Mouse (Mus musculus) kidney, adult 9 months (tissue): ENCODE data around the gene Mical2.

Source experiments
- DNase-seq: peaks from one replicate; pipeline ENCODE4 v3.0.0; 2022

Mical2 gene

DNA sequence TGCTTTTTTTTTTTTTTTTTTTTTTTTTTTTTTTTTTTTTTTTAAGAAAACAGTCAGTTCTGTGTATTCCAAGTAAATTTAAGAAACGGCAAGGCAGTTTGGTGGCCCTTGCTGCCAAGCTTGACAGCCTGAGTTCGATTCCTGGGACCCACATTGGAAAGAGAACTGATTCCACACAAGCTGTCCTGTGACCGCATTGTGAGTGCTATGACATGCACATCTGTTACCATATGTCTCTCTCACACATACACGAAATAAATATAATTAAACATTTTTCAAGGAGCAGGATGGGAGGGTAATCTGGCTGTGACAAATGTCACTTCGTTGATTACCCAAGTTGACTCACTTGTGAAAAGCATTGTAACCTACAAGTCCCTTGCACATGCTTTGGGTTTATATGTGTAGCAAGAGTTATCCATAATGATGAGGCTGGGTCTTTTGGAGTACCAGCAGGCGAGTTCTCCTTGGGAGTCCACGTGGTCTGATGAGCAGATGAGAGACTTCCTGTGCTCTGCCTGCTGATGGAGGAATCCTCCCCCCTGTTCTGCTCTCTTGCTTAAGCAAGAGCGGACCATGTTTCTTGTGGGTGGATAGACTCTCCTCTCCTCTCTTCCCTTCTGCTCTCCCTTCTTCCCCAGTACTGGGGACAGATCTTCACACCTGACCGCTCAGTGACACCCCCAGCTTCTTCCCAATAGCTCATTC, 58.1 kb downstream of the Mical2 start:
- DNase-seq, result no peak

DNA sequence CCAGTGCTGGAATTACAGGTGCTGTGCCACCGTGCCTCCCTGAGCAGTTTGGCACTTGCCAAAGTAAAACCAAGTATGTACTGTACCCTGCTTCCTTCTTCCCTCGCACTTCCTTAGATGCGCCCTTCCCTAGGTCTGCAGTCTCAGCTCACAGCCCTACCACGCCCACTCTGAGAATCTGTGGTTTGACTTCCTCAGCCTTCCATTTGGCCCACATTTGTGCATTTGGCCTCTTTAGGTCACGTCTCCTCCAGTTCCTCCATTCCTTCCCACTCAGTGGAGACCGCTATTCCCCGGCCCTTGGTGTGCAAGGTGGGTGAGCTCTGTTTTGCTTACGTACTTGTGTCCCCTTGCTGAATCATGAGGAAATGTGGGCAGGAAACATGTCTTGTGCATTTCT, 59.9 kb downstream of the Mical2 start:
- DNase-seq, result no peak

DNA sequence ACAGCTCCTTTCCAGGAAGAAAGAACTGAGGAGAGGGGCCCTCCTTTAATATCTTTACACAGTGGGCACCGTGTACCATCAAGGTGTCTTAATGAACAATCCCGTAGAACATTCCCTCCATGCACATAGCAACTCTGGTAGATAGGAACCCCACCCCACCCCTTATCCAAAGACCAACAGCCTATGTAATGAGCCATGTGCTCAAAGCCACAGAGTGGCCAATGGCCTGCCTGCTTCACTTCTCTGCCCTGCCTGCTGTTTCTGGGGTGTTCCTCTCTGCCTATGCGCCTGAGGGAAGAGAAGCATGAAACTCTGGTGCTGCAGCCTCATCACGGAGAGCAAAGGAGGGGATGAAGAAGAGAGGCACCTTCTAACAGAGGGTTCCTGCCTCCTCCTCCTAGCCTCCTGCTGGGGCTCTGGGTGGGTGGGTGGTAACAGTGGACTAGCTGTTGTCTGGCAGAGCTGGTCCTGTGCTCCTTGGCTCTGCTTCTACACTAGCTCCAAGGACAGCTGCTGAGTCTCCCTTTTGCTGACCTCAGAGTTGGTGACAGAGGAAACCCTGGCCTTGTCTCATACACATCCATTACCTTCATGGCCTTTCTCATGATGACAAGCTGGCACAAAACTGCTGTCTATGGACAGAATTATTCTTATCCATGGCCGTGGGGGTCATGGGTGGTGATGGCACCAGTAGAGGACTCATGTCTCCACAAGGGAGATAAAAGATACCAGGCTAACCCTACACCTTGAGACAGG, 62.9 kb downstream of the Mical2 start:
- no peak for DNase-seq

DNA sequence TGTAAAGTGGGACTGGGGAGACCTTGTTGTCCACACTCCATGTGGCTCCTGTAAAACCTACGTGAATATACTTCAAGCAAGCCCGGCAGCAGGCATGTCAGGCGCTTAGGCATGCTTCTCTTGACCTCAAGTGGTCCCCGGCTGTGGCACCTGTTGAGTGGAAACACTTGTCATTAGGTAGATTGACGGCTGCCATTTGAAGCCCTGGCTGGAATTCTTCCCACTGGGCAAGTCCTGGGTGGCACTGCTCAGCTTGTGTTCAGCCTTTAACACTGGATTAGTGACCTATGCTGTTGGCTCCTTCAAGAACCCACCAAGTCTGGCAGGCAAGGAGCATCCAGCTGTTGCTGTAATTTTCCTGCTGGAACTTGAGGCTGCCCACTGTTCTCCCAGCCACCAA, 63.9 kb downstream of the Mical2 start:
- no peak for DNase-seq

DNA sequence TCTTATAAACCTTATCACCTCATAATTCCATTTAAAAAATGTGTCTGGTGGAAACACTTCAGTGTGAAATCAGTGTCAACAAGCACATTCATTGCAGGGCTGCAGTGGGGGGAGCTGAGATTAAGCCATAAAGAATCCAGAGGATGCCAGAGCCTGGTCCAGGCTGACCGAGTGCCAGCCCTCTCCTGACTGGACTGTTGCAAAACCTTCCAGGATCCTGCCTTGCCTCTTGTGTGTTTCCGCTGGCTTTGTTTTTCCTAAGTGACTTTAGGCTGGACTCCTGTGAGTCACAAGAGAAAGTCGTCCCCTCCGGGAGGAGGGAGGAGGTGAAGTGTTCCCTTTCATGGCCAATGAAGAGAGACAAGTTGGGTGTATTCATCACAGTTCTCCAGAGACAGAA, 64.3 kb downstream of the Mical2 start:
- DNase-seq, result no peak

DNA sequence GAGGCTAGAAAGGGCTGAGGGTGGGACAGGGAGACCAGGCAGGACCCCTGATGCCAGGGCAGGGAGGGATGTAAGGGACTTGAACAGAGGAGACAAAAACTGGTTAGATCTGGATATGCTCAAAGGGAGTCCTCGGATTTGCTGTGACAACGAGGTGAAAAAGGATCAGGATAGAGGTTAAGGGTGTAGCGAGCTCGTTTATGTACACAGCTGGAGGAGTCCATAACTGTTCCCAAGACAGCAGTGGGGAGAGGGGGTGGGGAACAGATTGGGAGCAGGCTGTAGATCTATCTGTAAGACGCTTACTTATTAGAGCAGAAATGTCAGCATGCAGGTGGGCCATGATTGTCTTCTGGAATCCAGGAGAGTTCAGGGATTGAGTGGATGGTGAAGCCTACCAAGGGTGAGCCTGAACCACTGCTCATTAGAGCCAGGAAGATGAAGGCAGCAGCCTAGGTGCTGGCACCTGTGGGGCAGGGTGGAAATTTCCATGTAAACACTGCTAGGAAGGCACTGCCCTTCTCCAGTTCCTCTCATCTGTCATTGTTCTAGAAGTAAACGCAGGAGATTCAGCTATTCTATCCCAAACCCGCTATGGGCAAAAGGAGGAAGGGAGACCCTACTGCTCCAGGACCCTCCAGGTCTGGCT, 67.9 kb downstream of the Mical2 start:
- no peak for DNase-seq

DNA sequence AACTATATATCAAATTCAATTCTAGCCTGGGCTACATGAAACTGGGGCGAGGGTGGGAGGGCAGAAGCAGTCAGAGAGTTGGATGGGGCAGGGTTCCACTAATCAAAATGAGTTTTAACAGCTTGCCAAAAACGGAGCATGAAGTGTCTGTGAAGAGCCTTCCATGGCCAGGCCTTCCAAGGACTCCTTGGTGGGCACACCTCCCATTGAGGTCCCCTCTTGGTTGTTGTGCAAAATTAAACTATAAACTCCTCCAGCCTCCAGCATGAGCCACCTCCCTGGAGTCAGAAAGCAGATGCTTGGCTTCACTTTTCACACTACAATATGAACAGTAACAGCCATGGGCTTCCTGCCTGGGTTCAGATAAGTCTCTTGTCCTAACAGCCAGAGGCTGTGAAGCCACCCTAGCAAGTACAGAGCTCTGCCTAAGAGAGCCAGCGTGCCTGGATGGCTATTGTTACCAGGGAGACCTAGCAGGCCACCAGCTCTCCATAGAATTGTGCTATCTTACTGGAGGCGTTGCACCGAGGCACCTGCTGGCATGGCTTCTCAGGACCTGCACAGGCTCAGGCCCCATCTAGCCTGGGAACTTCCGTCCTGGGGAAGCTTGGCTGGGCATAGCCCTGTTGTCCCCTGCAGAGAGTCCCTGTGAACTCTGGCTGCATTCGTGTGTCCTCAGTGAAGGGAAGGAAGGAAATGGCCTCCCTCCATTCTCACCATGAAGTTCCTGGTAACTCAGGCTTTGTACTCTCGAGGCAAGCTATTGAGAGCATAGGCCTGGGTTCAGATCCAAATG, 70.0 kb downstream of the Mical2 start:
- DNase-seq, result no peak

DNA sequence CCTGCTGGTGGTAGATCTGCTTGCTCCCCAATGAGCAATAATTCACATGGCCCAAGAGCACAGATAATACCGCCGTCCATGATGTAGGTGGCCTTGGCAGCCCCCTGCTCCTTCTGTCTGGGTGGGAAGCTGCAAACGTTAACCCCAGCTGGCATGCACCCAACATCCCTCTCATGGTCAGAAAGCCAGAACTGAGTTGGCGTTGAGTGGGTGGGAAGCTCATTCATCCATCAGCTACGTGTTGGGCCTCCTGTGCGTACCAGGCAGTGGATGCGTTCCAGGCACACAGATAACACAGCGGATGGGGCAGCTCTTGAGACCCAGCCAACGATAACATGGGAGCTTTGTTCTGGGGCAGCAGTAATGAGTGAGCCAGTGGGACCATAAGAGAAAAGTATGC, 72.4 kb downstream of the Mical2 start:
- DNase-seq, result no peak

DNA sequence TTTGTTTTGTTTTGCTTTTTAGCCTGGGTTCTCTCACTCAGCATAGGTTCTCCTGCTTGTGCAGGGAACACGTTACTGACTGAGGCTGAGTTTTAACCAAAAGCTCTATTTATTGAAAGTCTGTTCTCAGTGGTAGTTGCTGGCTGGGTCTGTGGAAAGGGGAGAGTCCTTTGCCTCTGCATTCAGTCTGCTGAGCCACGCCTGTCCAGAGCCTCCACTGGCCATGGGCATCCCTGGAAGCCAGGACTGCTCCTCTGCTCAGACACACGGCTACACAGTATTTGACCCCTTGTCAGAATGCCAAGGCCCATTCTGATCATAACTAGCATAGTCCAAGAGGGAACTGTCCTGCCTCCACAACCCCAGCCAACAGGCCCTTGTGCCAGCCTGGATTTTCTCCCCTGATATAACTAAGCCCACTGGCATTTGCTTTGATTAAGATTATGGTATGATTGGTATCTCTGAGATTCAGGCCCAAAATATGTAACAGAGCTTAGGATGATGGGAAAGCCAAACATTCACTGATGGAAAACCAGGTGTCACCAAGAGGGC, 73.3 kb downstream of the Mical2 start:
- no peak for DNase-seq

DNA sequence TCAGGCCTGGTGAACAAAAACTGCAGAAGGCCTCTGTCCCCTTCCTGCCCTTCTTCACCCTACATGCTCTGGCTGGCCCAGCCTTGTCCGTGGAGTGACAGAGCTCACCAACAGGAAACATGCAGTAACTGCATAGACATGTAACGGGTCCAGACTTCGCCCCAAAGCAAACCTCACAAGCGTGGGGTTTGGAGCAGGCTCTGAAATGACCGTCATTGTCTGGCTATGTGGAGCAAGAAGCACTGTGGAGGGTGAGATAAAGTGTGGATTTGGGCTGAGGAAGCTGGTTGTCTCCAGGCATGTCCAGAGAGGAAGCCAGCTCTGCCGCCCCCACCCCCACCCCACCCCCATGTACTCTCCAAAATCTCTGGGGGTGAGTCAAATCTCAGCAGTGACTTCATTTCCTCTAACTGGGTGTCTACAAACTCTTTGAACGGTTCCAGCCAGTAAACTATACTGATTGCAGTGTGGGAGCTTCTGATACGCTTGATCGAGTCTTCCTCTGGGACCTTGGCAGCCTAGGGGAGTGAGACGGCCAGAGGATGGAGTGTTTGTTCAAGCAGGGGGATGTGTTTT, 74.0 kb downstream of the Mical2 start:
- no peak for DNase-seq

DNA sequence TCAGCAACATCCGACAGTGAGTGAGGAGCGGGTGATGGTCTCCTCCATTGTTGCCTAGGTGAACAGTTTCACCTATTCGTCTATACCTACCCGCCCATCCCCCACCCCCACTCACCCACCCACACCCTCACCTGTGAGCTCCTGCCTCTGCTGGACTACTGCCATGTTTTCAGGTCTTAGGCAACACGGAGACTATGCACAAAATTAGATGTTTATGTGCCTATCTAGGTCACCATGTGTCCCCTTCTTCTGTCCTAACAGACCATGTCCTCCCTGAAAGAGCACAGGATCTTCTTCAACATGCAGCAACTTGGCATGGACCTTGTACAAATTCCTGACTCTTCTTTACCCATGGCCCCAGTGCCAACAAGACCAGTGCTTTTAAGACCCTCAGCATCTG, 74.5 kb downstream of the Mical2 start:
- no peak for DNase-seq

DNA sequence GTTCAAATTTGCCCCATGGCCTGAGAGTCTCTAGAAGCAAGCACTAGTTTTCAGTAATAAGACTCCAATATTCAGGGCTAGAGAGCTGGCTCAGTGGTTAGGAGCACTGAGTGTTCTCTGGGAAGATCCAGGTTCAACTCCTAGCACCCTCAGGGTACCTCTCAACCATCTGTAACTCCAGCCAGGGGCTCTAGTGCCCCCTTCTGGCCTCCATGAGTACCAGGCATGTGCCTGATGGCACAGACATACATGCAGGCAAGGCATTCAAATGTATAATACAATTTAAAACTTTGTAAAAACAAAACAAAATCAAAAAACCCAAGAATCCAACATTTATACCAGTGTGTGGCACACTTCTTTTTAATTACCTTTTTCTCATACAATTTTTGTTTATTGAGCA, 75.4 kb downstream of the Mical2 start:
- no peak for DNase-seq

DNA sequence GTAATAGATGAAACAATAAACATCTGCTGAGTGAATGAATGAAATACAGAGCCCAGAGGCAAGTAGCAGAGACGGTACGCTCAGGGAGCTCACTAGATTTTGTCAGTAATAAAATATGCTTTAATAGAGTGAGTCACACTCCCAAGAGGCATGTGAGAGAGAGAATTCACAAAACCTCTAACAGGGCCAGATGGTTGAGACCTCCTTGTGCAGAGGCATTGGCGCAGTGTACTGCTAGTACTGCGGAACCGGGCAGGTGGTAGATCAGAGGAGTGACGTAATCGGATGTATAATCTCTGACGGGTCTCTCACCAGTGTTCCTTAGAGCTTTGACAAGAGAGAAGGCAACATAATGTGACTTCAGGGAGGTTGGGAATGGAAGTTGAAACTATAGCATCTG, 78.7 kb downstream of the Mical2 start:
- DNase-seq, result no peak

DNA sequence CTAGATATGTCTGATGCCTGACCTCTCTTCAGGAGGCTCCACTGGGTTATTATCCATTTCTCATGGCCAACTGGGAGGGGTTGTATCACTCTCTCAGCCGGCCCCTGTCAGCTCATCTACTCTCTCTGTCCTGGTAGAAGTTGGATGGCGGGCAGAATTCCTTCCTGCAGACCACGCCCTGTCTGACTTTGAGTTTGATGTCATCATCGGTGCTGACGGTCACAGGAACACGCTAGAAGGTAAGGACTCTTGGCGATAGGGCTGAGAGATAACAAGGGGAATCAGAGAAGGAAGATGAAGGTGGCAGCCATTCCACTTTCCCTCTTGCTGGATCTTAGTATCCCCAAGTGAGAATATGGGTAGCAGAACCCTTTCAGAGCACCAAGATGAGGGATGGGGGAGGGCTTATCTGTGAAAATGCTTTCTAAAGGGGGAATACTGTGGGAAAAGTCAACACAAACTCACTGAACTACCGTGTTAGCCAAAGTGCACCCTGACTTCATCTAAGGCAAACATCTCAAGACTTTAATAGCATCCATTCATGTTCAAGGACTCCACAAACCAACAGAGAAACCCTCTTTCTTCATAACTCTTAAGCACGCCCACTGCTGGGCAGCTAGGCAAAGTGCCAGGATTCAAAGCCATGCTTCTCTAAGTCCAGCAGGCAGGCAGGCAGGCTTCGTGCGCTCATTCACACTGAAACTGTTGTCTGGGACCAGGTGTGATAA, 83.8 kb downstream of the Mical2 start:
- no peak for DNase-seq

DNA sequence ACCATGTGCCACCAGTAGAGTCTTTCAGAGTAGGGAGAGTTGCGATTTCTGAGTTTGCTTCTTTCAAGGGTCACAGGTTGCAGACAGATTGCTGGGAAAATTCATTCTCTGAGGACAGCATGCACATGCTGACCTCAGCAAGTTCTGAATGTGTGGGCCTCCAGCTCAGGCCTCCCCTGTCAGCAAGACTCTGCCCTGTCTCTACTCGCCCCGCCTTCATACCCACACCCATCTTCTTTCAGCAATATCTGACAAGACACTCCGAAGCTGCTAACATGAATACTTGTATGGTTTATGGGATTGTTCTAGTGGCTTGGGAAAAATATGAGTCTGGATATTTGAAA, 84.3 kb downstream of the Mical2 start:
- DNase-seq, result no peak

DNA sequence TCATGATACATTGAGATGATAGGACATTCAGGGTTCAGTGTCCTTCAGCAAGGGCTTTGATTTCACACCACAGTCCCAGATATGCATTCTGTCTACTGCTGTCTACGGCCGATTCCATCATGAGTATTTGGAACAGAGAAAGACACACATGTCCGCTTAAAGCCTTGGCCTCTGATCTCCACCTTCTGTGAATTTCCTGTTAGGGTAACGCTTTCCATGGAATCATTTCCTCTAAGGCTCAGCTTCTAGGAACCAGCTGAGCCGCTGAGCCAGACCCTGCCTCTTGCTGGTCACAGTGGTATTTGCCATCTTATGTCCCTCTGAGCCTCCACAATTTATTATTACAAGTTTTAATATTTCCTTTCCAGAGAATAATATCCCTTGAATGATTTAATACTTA, 87.6 kb downstream of the Mical2 start:
- no peak for DNase-seq

DNA sequence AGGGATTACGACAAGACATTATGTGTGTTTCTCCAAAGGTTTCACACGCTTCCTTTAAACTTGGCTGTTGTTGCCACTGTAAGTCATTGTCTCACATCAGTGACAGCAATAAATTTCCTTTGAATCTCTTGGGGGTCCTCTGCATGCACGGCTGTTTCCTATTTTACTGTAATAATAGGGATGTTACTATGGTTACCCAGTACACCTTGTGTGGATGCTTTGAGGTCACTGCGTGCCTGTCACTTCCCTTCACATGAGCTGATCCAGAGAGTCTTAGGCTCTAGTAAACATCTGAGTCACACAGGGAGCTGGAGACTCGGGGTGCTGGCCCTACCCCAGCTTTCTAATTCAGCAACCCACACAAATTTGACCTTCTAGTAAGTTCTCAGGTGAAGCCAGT, 88.0 kb downstream of the Mical2 start:
- no peak for DNase-seq

DNA sequence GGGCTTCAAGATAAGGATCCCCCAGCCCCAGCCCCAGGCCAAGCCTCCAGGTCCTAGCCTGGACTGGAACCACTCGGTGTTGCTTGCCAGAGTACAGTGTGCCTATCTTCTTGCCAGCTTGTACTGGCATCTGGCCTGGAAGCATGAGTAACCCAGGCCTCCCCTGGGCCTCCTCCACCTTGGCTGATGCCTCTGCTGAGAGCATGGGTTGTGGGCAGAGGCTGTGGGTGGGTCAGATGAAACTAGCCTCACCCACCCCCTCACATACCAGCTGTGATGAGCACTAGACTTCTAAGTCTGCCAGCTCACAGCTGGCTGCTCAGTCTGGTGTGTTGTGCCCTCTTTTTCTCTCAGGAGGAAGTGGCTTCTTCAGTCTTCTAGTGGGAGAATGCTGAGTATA, 90.6 kb downstream of the Mical2 start:
- no peak for DNase-seq

DNA sequence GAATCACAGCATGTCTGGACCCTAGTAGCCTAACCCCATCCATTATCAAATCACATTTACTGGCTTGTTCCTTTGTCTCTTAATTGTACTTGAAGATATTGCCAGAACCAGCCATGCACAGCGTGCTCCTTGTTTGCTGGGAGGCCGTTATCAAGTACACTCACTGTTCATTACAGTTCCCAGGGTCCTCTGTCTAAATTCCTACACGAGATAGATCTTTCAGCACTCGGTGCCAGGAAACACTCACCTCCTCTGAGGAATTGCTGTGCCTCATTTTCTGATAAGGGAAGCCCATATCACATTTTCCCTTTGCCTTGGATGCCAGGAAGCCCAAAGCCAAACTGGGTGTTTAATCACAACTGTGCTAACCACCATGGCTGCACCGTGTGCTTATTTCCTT, 91.8 kb downstream of the Mical2 start:
- no peak for DNase-seq

DNA sequence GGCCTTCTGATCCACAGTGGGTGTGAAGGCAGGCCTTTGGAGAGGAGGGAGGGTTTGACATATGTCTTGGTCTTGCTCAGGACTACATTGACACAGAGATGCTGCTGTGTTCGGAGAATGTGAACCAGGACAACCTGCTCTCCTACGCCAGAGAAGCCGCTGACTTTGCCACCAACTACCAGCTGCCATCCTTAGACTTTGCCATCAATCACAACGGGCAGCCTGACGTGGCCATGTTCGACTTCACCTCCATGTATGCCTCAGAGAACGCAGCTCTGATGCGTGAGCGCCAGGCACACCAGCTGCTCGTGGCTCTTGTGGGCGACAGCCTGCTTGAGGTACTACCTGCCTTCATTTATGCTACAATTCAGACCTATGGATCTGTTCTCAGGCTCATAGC, 92.7 kb downstream of the Mical2 start:
- DNase-seq, result no peak

DNA sequence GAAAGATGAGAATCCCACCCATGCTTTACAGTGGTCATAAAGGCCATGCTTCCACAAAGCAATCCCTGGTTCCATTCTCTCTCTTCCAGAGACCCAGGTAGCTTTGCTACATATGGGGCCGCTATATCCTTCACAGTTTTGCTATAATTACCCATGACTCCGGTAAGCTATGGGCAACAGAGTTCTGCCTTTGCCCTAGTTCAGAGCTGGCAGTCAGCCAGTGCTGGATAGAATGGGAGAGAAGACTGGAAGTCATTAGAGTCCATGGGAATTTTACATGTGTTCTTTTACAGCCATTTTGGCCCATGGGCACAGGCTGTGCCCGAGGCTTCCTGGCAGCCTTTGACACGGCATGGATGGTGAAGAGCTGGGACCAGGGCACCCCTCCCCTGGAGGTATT, 93.8 kb downstream of the Mical2 start:
- DNase-seq, result peak; percentile 42

DNA sequence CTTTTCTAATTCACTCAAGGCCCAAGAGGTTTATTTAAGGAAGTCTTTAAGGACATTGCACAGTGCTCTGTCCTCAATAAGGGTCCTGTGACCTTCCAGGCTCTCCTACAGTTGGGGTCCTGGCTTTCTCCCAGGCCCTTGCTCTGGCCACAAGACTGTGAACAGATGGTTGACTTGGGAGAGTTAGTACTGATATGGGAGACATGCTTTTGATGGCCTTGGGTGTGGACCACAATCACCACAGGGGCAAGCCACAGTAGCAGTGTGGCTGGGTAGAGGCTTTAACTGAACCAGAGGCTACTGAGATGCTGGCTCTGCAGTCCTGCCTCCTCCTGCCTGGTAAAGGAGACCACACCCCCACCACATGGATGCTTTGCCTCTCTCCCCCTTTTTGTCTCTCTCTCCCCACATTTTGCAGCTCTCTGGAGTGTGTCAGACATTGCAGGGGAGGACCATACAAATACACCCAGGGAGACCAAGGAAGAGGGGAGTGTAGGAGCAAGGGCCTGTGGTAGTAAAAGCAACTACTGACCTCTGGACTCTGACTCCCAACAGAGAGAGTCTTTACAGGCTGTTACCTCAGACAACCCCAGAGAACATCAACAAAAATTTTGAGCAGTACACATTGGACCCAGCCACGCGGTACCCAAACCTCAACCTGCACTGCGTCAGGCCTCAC, 94.5 kb downstream of the Mical2 start:
- peak; percentile 68 for DNase-seq
